Comparison of ENCODE assay signal across 21 mouse cellular contexts in the genomic region with DNA sequence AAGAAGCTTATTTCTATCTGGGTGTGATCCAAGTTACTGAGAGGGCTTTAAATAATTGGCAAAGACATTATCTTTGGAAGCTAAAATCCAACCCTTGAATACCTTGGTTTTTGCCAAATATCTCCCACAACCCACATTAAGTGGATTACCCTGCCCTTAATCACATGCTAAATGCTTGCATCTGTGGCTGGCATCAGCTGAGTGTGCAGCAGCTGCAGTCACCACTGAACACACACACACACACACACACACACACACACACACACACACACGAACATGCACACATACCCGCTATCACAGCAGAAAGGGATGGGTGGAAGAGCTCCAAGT.
DNase-seq lines count a peak whose midpoint lies in the region; ATAC-seq and TF ChIP-seq lines count a peak whose summit lies in the region.
"Had no signal": no experiment of that assay in that cellular context is flagged by ENCODE, and none has a peak within 500 bp of the region (broad histone marks: within the 10 kb centered on the region; RNA-seq: fewer than 3 reads in every experiment).

No protein-coding gene starts in this region.

- ATAC-seq in embryonic facial prominence, embryonic 14.5 days (ENCODE audit: low read depth) = peak; percentile 33; the same call in 1 of the 2 replicates
- peak; percentile 45 for ATAC-seq in neural tube, embryonic 13.5 days (ENCODE audit: low read depth)
- ATAC-seq in hindbrain, postnatal 0 days = peak; percentile 53; the same call in 1 of the 2 replicates

- no peaks in the 10 kb centered on the region for H3K9me3 ChIP-seq in embryonic facial prominence, embryonic 14.5 days (ENCODE audit: control insufficient read depth, low read length)
- H3K9me3 ChIP-seq in embryonic facial prominence, embryonic 10.5 days = no peaks in the 10 kb centered on the region
- H3K9me3 ChIP-seq in neural tube, embryonic 13.5 days = no peaks in the 10 kb centered on the region
- H3K9me3 ChIP-seq in hindbrain, postnatal 0 days (ENCODE audit: low read length) = no peaks in the 10 kb centered on the region
- H3K9me3 ChIP-seq: heart, embryonic 12.5 days; limb, embryonic 12.5 days; liver, embryonic 13.5 days had no signal

- H3K36me3 ChIP-seq in embryonic facial prominence, embryonic 14.5 days (ENCODE audit: control insufficient read depth, insufficient read depth, low read length) = no peaks in the 10 kb centered on the region
- H3K36me3 ChIP-seq in embryonic facial prominence, embryonic 10.5 days (replicated peaks) = no peaks in the 10 kb centered on the region
- H3K36me3 ChIP-seq in neural tube, embryonic 13.5 days = no peaks in the 10 kb centered on the region
- H3K36me3 ChIP-seq in hindbrain, postnatal 0 days (ENCODE audit: insufficient read depth, low read length) = no peaks in the 10 kb centered on the region
- H3K36me3 ChIP-seq: heart, embryonic 12.5 days; limb, embryonic 12.5 days; liver, embryonic 13.5 days had no signal

- DNase-seq in embryonic facial prominence, embryonic 14.5 days (ENCODE audit: low spot score) = peak; percentile 31
- DNase-seq in embryonic facial prominence, embryonic 10.5 days (ENCODE audit: low spot score) = no peak
- no peak for DNase-seq in neural tube, embryonic 10.5 days (ENCODE audit: extremely low spot score, low spot score)
- peak; percentile 49 for DNase-seq in hindbrain, postnatal 0 days (ENCODE audit: low spot score)
- no peak for DNase-seq in lung, adult 18-20 months
- no peak for DNase-seq in kidney, adult 11 months
- DNase-seq in adrenal gland, postnatal 10 days = no peak
- DNase-seq: adrenal gland, adult 8-10 months; cerebellum, adult 18-20 months; cerebellum, postnatal 36 days; heart, postnatal 36 days; kidney, adult 18-20 months; kidney, postnatal 14 days; liver, embryonic 13.5 days; right cerebral cortex, postnatal 25 days; thymus, postnatal 14 days had no signal

- WGBS in embryonic facial prominence, embryonic 14.5 days = 62% methylated on average over 2 of the region's 2 CpGs
- WGBS in embryonic facial prominence, embryonic 10.5 days = 87% methylated on average over 2 of the region's 2 CpGs
- WGBS in neural tube, embryonic 13.5 days = 81% methylated on average over 2 of the region's 2 CpGs
- 56% methylated on average over 2 of the region's 2 CpGs for WGBS in hindbrain, postnatal 0 days

- H3K9ac ChIP-seq in embryonic facial prominence, embryonic 14.5 days (ENCODE audit: low read depth, low read length) = no peak overlapping the region
- H3K9ac ChIP-seq in neural tube, embryonic 13.5 days = no peak overlapping the region
- H3K9ac ChIP-seq in hindbrain, postnatal 0 days (replicated peaks; ENCODE audit: low read length) = no peak overlapping the region
- H3K9ac ChIP-seq: heart, embryonic 12.5 days; limb, embryonic 12.5 days; liver, embryonic 13.5 days had no signal

- H3K4me2 ChIP-seq in embryonic facial prominence, embryonic 14.5 days (ENCODE audit: low read depth, low read length) = no peak overlapping the region
- no peak overlapping the region for H3K4me2 ChIP-seq in neural tube, embryonic 13.5 days
- H3K4me2 ChIP-seq in hindbrain, postnatal 0 days (ENCODE audit: low read depth, low read length) = no peak overlapping the region
- H3K4me2 ChIP-seq: heart, embryonic 12.5 days; limb, embryonic 12.5 days; liver, embryonic 13.5 days had no signal

- no peak for TF ChIP-seq CTCF in hindbrain, postnatal 0 days (IDR thresholded peaks at IDR 0.05; ENCODE audit: low read depth)

- H3K27me3 ChIP-seq in embryonic facial prominence, embryonic 14.5 days (replicated peaks; ENCODE audit: control insufficient read depth, insufficient read depth, low read length) = no peaks in the 10 kb centered on the region
- H3K27me3 ChIP-seq in embryonic facial prominence, embryonic 10.5 days (replicated peaks; ENCODE audit: low read depth, poor library complexity, severe bottlenecking) = no peaks in the 10 kb centered on the region
- no peaks in the 10 kb centered on the region for H3K27me3 ChIP-seq in neural tube, embryonic 13.5 days
- no peaks in the 10 kb centered on the region for H3K27me3 ChIP-seq in hindbrain, postnatal 0 days (ENCODE audit: insufficient read depth, low read length)
- H3K27me3 ChIP-seq: heart, embryonic 12.5 days; limb, embryonic 12.5 days; liver, embryonic 13.5 days had no signal

- H3K4me3 ChIP-seq in embryonic facial prominence, embryonic 14.5 days (ENCODE audit: low read depth, low read length) = no peak overlapping the region
- no peak overlapping the region for H3K4me3 ChIP-seq in embryonic facial prominence, embryonic 10.5 days
- H3K4me3 ChIP-seq in neural tube, embryonic 13.5 days = no peak overlapping the region
- H3K4me3 ChIP-seq in hindbrain, postnatal 0 days (ENCODE audit: low read length) = no peak overlapping the region
- H3K4me3 ChIP-seq: heart, embryonic 12.5 days; left cerebral cortex, adult 2 months; limb, embryonic 12.5 days; liver, embryonic 13.5 days had no signal

- H3K27ac ChIP-seq in embryonic facial prominence, embryonic 14.5 days (replicated peaks; ENCODE audit: low read depth, low read length) = no peak overlapping the region
- H3K27ac ChIP-seq in embryonic facial prominence, embryonic 10.5 days (replicated peaks) = no peak overlapping the region
- H3K27ac ChIP-seq in neural tube, embryonic 13.5 days (replicated peaks) = no peak overlapping the region
- H3K27ac ChIP-seq in hindbrain, postnatal 0 days = no peak overlapping the region
- H3K27ac ChIP-seq: left cerebral cortex, adult 2 months; limb, embryonic 12.5 days; liver, embryonic 13.5 days; stomach, postnatal 0 days had no signal

- H3K4me1 ChIP-seq in embryonic facial prominence, embryonic 14.5 days (ENCODE audit: control insufficient read depth, insufficient read depth, low read length) = no peaks in the 10 kb centered on the region
- H3K4me1 ChIP-seq in embryonic facial prominence, embryonic 10.5 days = no peaks in the 10 kb centered on the region
- peaks cover 8% of the 10 kb centered on the region; the same call in 1 of the 2 replicates for H3K4me1 ChIP-seq in neural tube, embryonic 13.5 days (replicated peaks)
- peaks cover 15% of the 10 kb centered on the region; the same call in 1 of the 2 replicates for H3K4me1 ChIP-seq in hindbrain, postnatal 0 days (ENCODE audit: insufficient read depth, low read length)
- H3K4me1 ChIP-seq: limb, embryonic 12.5 days had no signal

Comparison
In these comparisons a context has a peak if more than half of its experiments do, and no peak if none do; other contexts are left out.
1. DNase-seq: peak in embryonic facial prominence, embryonic 14.5 days (single experiment) and hindbrain, postnatal 0 days (single experiment); none in embryonic facial prominence, embryonic 10.5 days (single experiment), neural tube, embryonic 10.5 days (single experiment), lung, adult 18-20 months (0 of 2), kidney, adult 11 months (single experiment) and adrenal gland, postnatal 10 days (single experiment).
2. Peak in every context shown above with its lines, with median percentiles within 50 percentile points of each other: ATAC-seq.